Mouse (Mus musculus): ENCODE measurements around the gene Gpr176.
"Not testable (repeated sequence)": the region's sequence is repeated elsewhere in the genome, so short reads cannot be mapped to it uniquely, and the experiment has no call there.

Gene Gpr176

GRCm38 (mm10) chr2:118301656-118302055 is 71.6 kb downstream of the Gpr176 start:
- no peak for DNase-seq (ENCODE audit: low read depth in 1 of 2, low spot score in 2 of 2)

- no peak for DNase-seq (ENCODE audit: low read depth in 1 of 2, low spot score in 2 of 2)
Observed at GRCm38 (mm10) chr2:118301041-118301545, 72.1 kb downstream of the Gpr176 start.

GRCm38 (mm10) chr2:118299981-118300380 is 73.2 kb downstream of the Gpr176 start:
- no peak for DNase-seq (ENCODE audit: low read depth in 1 of 2, low spot score in 2 of 2)

GRCm38 (mm10) chr2:118298601-118299000 is 74.6 kb downstream of the Gpr176 start:
- no peak for DNase-seq (ENCODE audit: low read depth in 1 of 2, low spot score in 2 of 2)

GRCm38 (mm10) chr2:118297966-118298365 is 75.3 kb downstream of the Gpr176 start:
- no peak for DNase-seq (ENCODE audit: low read depth in 1 of 2, low spot score in 2 of 2)

- no peak for DNase-seq (ENCODE audit: low read depth in 1 of 2, low spot score in 2 of 2)
Observed at GRCm38 (mm10) chr2:118295505-118295904, 77.7 kb downstream of the Gpr176 start.

- no peak for DNase-seq (ENCODE audit: low read depth in 1 of 2, low spot score in 2 of 2)
Observed at GRCm38 (mm10) chr2:118293583-118293982, 79.6 kb downstream of the Gpr176 start.

GRCm38 (mm10) chr2:118289066-118289460 is 84.2 kb downstream of the Gpr176 start:
- not testable (repeated sequence) for DNase-seq (ENCODE audit: low read depth in 1 of 2, low spot score in 2 of 2)

GRCm38 (mm10) chr2:118288326-118289065 is 84.7 kb downstream of the Gpr176 start:
- no peak for DNase-seq (ENCODE audit: low read depth in 1 of 2, low spot score in 2 of 2)

- no peak for DNase-seq (ENCODE audit: low read depth in 1 of 2, low spot score in 2 of 2)
Observed at GRCm38 (mm10) chr2:118287678-118288077, 85.5 kb downstream of the Gpr176 start.

- DNase-seq (ENCODE audit: low read depth in 1 of 2, low spot score in 2 of 2), result no peak
Observed at GRCm38 (mm10) chr2:118282467-118282866, 90.8 kb downstream of the Gpr176 start.

GRCm38 (mm10) chr2:118278249-118278648 is 95.0 kb downstream of the Gpr176 start:
- no peak for DNase-seq (ENCODE audit: low read depth in 1 of 2, low spot score in 2 of 2)

GRCm38 (mm10) chr2:118271606-118272005 is 101.6 kb downstream of the Gpr176 start:
- DNase-seq (ENCODE audit: low read depth in 1 of 2, low spot score in 2 of 2), result no peak

GRCm38 (mm10) chr2:118270213-118270612 is 103.0 kb downstream of the Gpr176 start:
- DNase-seq (ENCODE audit: low read depth in 1 of 2, low spot score in 2 of 2), result no peak

- DNase-seq (ENCODE audit: low read depth in 1 of 2, low spot score in 2 of 2), result no peak
Observed at GRCm38 (mm10) chr2:118263914-118264201, 109.4 kb downstream of the Gpr176 start.

- peak in 1 of 2 experiments; percentile 26 for DNase-seq (ENCODE audit: low read depth in 1 of 2, low spot score in 2 of 2)
Observed at GRCm38 (mm10) chr2:118263151-118263913, 109.9 kb downstream of the Gpr176 start.

- no peak for DNase-seq (ENCODE audit: low read depth in 1 of 2, low spot score in 2 of 2)
Observed at GRCm38 (mm10) chr2:118262673-118263072, 110.5 kb downstream of the Gpr176 start.

- no peak for DNase-seq (ENCODE audit: low read depth in 1 of 2, low spot score in 2 of 2)
Observed at GRCm38 (mm10) chr2:118259746-118260145, 113.5 kb downstream of the Gpr176 start.

- no peak for DNase-seq (ENCODE audit: low read depth in 1 of 2, low spot score in 2 of 2)
Observed at GRCm38 (mm10) chr2:118257094-118257493, 116.1 kb downstream of the Gpr176 start.

- DNase-seq (ENCODE audit: low read depth in 1 of 2, low spot score in 2 of 2), result peak; percentile 33 to 61
Observed at GRCm38 (mm10) chr2:118256621-118257053, 116.6 kb downstream of the Gpr176 start, which contains the start of gene Fsip1. TSS of gene Fsip1 (minus strand) at chr2:118256966.

- no peak for DNase-seq (ENCODE audit: low read depth in 1 of 2, low spot score in 2 of 2)
Observed at GRCm38 (mm10) chr2:118254516-118254915, 118.7 kb downstream of the Gpr176 start.

- DNase-seq (ENCODE audit: low read depth in 1 of 2, low spot score in 2 of 2), result no peak
Observed at GRCm38 (mm10) chr2:118248966-118249365, 124.3 kb downstream of the Gpr176 start.
